Mouse (Mus musculus): ENCODE measurements around the gene Cbx4.

GRCm38 (mm10) chr11:119056301-119057211 lies 29.5 kb downstream of the Cbx4 start:
- TF ChIP-seq EP300 (IDR thresholded peaks at IDR 0.05; ENCODE audit: low read depth) (no peak; the same call in 1 of the 2 replicates), CTCF (IDR thresholded peaks at IDR 0.05; ENCODE audit: low read depth) (no peak)

Data from heart, postnatal 0 days (tissue).